Mouse (Mus musculus): ENCODE data around the gene Hsd17b13. TPM values are rescaled to one million over a fixed set of nuclear protein-coding genes. Genes with fewer than 3 reads are reported as not detected.
A peak's percentile ranks its signal among the peaks of the same experiment; 100 is the strongest.

Gene Hsd17b13
- polyA plus RNA-seq, 1 experiment from 2014 or later = 4.8 TPM

DNA sequence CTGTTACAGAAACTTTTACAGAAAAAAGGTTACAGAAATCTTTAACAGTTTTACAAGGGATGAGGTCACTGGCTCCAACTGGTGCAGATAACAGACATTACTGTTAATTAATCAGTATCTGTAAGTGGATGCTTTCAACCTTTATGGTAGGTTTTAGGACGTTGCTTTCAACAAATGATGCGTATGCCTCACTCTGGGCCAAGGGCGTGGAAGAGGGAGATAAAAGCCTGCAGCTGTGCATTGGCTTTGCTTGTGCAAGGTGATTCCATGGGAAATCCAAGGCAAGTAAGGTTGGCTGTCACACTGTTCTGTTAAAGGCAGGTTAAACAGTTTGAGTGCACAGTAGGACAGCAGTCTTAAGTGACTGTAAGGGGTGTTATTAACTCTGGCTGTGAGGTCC is 29.6 kb upstream of the Hsd17b13 start:
- no peaks in the 10 kb centered on the region for H3K27me3 ChIP-seq (replicated peaks)
- no peaks in the 10 kb centered on the region for H3K4me1 ChIP-seq
- H3K36me3 ChIP-seq = no peaks in the 10 kb centered on the region
- 64% methylated on average over 3 of the region's 3 CpGs for WGBS
- no peak for ATAC-seq (ENCODE audit: insufficient read depth, low FRiP score, low read depth)
- H3K27ac ChIP-seq = no peak overlapping the region
- no peak overlapping the region for H3K4me3 ChIP-seq (replicated peaks)
- H3K9me3 ChIP-seq = no peaks in the 10 kb centered on the region
- H3K9ac ChIP-seq = no peak overlapping the region
- no peak overlapping the region for H3K4me2 ChIP-seq

DNA sequence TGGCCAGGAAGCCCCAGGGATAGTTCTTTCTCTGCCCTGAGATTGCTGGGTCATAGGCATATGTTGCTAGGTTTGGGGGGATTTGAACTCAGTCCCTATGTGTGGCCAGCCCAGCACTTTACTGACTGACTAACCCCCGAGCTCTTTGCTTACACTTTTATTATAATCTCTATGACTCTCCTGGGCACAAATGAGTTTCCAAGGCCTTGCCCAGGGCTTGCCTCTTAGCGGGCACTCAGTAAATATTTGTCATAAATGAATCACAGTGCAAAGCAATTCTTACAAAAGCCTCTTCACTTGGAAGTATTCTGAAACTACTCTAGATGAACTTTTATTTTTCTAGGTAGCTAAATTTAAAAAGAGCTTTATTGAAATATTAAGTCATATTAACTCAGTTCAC is 26.7 kb upstream of the Hsd17b13 start:
- Histone ChIP-seq H3K36me3 (no peaks in the 10 kb centered on the region), H3K27ac (no peak overlapping the region), H3K9me3 (no peaks in the 10 kb centered on the region), H3K9ac (no peak overlapping the region), H3K4me3 (replicated peaks) (no peak overlapping the region), H3K4me2 (no peak overlapping the region), H3K27me3 (replicated peaks) (no peaks in the 10 kb centered on the region), H3K4me1 (no peaks in the 10 kb centered on the region)
- WGBS = 60% methylated on average over 2 of the region's 2 CpGs
- no peak for ATAC-seq (ENCODE audit: insufficient read depth, low FRiP score, low read depth)

DNA sequence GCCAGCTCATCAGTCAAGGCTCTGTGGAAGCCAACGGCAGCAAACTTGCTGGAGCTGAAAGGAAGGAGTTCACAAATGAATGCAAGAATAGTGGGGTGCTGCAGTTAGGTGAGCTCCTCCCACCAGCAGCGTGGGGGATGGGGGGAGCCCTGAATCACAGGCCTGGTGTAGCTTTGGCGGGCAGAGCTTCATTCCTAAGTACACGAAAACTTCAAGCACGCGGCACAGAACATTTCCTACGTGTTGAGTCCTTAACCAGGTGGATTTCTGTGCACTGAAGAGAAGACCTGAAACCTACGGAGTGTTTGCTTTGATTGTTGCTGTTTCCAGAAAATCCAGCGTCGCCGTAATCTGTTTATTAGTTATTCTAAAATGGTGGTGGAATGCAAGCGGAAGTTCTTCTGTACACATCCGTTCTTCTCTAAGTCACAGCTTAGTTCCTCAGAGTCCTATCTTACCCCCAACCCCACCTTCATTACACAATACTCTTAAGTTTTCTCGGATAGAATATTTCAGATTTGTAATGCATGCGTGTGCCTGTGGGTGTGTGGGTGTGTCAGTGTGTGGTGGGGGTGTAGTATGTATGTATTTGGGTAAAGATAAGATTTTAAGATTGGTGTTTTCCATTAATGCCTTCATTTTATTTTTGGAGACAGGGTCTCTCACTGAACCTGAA is 26.2 kb upstream of the Hsd17b13 start:
- Histone ChIP-seq H3K9me3 (no peaks in the 10 kb centered on the region), H3K4me1 (no peaks in the 10 kb centered on the region), H3K36me3 (no peaks in the 10 kb centered on the region), H3K27me3 (replicated peaks) (no peaks in the 10 kb centered on the region), H3K4me2 (peak overlapping the region; percentile 36), H3K4me3 (replicated peaks) (no peak overlapping the region), H3K9ac (no peak overlapping the region; the same call in 1 of the 2 replicates), H3K27ac (peak overlapping the region; percentile 9; the same call in 1 of the 2 replicates)
- ATAC-seq (ENCODE audit: insufficient read depth, low FRiP score, low read depth) = no peak
- WGBS = 41% methylated on average over 15 of the region's 15 CpGs

DNA sequence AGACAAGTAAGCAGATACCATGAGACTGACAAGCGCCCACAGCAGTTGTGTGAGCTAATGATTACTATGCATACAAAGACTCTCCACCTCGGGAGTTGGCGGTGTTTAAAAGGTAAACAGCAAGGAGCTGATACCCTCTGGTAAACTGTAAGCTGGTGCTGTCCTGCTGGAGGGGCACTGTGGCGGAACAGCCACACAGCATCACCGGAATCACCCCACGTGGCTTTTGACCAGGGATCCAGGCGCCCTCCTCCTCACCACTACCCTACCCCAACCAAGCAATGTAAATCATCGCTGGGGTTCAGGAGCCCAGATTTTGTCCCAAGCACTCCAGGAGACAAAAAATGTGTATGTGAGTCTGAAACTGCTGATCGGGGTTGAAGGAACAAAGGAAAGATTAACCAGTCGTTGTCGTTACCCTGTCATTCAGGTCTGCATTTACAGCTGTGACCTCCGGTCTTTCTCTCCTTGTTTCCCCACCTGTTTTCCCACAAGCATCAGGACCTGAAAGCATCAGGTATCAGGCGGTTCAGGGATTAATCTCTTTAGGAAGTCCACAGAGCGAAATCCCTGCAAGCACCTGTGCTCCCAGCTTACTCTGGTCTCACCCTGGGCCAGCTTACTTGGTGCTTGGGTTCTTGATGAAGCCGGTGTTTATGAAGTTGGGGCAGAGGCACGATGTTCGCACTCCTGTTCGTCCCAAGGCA is 25.5 kb upstream of the Hsd17b13 start:
- peak; percentile 70 for ATAC-seq (ENCODE audit: insufficient read depth, low FRiP score, low read depth)
- no peaks in the 10 kb centered on the region for H3K27me3 ChIP-seq (replicated peaks)
- 33% methylated on average over 18 of the region's 18 CpGs for WGBS
- H3K9ac ChIP-seq = no peak overlapping the region; the same call in 1 of the 2 replicates
- H3K36me3 ChIP-seq = no peaks in the 10 kb centered on the region
- H3K4me1 ChIP-seq = no peaks in the 10 kb centered on the region
- no peak overlapping the region for H3K4me3 ChIP-seq (replicated peaks)
- H3K4me2 ChIP-seq = peak overlapping the region; percentile 36
- no peaks in the 10 kb centered on the region for H3K9me3 ChIP-seq
- H3K27ac ChIP-seq = peak overlapping the region; percentile 9; the same call in 1 of the 2 replicates

DNA sequence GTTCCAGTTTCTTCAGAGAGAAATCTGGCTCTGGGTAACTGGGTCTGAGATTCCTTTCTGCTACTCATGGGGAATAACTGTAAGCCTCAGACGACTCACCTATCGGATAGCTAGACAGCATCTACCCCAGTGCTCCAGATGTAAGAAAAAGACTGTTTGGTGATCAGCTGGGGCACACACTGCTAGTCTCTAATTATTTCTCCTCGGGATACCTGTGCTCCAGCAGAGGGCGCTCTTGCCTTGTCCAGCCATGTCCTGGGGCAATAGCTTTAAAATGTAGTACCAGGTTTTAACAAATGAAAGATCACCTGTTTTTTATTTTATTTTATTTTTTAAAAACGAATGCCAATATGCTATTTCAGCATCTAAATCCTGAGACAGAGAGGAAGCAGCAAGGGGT is 22.5 kb upstream of the Hsd17b13 start:
- H3K9me3 ChIP-seq = no peaks in the 10 kb centered on the region
- H3K27ac ChIP-seq = no peak overlapping the region
- no peaks in the 10 kb centered on the region for H3K4me1 ChIP-seq
- no peak overlapping the region for H3K4me2 ChIP-seq
- no peaks in the 10 kb centered on the region for H3K36me3 ChIP-seq
- 7% methylated on average over 5 of the region's 5 CpGs for WGBS
- no peak for ATAC-seq (ENCODE audit: insufficient read depth, low FRiP score, low read depth)
- no peaks in the 10 kb centered on the region for H3K27me3 ChIP-seq (replicated peaks)
- H3K9ac ChIP-seq = no peak overlapping the region
- no peak overlapping the region for H3K4me3 ChIP-seq (replicated peaks)

DNA sequence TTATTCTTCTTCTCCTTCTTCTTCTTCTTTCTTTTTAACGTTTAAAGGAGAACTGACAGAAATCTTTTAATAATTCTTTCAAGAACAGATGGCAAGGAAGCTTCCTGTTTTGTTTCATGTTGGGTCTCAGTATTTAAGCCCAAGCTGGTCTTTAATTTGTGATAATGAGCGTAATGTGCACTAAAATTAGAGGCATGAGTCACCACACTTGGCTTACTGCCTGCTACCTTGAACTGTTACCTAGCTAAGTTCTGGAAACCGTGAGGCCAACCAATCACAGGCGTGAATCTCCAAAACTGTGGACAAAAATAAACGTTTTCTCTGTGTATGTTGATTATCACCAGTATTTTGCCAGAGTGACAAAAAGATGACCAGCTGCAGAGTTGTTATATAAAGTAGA is 21.5 kb upstream of the Hsd17b13 start:
- WGBS = 67% methylated on average over 5 of the region's 5 CpGs
- Histone ChIP-seq H3K27ac (no peak overlapping the region), H3K4me3 (replicated peaks) (no peak overlapping the region), H3K36me3 (no peaks in the 10 kb centered on the region), H3K9me3 (no peaks in the 10 kb centered on the region), H3K9ac (no peak overlapping the region), H3K4me2 (no peak overlapping the region), H3K27me3 (replicated peaks) (no peaks in the 10 kb centered on the region), H3K4me1 (no peaks in the 10 kb centered on the region)
- ATAC-seq (ENCODE audit: insufficient read depth, low FRiP score, low read depth) = no peak

DNA sequence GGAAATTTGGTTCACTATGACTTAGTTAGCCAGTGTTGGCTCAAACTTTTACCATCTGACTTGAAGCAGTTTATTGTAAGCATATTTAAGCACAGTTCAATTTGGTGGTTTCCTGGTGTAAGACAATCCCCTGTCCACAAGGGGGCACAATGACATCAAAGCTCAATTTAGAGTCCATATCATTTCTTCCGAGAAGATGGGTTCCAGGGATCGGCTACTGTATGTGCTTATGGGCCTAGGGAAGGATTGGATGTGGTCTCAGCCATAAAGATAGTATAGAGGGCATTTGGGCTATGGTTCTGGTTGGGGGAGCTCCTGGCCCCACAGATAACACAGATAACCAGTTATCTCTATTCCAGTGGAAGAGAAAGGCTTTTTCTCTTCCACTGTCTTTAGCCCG is 18.0 kb upstream of the Hsd17b13 start:
- no peak for ATAC-seq (ENCODE audit: insufficient read depth, low FRiP score, low read depth)
- no peak overlapping the region for H3K27ac ChIP-seq
- H3K36me3 ChIP-seq = no peaks in the 10 kb centered on the region
- WGBS = 59% methylated on average over 3 of the region's 3 CpGs
- H3K9ac ChIP-seq = no peak overlapping the region
- H3K9me3 ChIP-seq = no peaks in the 10 kb centered on the region
- H3K27me3 ChIP-seq (replicated peaks) = no peaks in the 10 kb centered on the region
- H3K4me3 ChIP-seq (replicated peaks) = no peak overlapping the region
- H3K4me1 ChIP-seq = no peaks in the 10 kb centered on the region
- H3K4me2 ChIP-seq = no peak overlapping the region

DNA sequence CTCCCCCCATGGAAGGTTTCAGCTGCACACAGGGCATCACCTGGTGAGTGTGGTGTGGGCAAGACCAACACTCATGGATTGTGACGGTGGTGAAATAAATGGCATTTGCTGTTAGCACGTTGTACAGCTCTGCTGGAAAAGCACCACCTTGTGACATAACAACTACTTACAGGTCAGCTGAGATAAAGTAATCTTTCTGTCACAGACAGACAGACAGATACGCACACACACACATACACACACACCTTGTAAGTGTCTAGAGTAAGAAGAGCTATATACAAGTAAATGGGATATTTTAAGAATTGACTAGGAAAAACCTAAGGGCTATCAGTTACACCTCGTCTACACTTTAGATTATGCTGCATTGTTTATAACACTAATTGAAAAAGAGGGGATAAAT is 17.5 kb upstream of the Hsd17b13 start:
- Histone ChIP-seq H3K9ac (no peak overlapping the region), H3K4me2 (no peak overlapping the region), H3K9me3 (no peaks in the 10 kb centered on the region), H3K4me3 (replicated peaks) (no peak overlapping the region), H3K27me3 (replicated peaks) (no peaks in the 10 kb centered on the region), H3K4me1 (no peaks in the 10 kb centered on the region), H3K36me3 (0 out of 2 replicates have a peak, but pooled peaks cover 2% of the 10 kb centered on the region), H3K27ac (no peak overlapping the region)
- 77% methylated on average over 4 of the region's 4 CpGs for WGBS
- no peak for ATAC-seq (ENCODE audit: insufficient read depth, low FRiP score, low read depth)

DNA sequence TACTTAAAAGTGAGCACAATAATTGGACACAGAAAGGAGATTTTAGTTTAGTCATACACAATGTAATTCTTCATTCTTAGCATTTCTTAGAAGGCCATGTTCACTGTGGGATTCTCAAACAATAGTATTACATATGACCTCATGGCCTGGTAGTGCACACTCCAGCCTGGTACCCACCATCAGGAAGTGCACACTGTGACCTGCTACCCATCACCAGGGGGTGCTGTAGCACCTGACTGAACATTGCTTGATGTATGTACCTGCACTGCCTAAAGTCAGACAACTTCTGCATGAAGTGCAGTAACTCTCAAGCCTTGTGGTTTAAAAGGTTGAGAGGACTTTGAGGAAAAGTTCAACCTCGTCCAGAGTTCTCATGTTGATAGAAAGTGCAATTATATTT is 16.4 kb upstream of the Hsd17b13 start:
- no peak for ATAC-seq (ENCODE audit: insufficient read depth, low FRiP score, low read depth)
- 85% methylated on average over 1 of the region's 1 CpGs for WGBS
- Histone ChIP-seq H3K4me3 (replicated peaks) (no peak overlapping the region), H3K4me1 (no peaks in the 10 kb centered on the region), H3K9me3 (no peaks in the 10 kb centered on the region), H3K9ac (no peak overlapping the region), H3K27me3 (replicated peaks) (no peaks in the 10 kb centered on the region), H3K4me2 (no peak overlapping the region), H3K27ac (no peak overlapping the region), H3K36me3 (0 out of 2 replicates have a peak, but pooled peaks cover 3% of the 10 kb centered on the region)

DNA sequence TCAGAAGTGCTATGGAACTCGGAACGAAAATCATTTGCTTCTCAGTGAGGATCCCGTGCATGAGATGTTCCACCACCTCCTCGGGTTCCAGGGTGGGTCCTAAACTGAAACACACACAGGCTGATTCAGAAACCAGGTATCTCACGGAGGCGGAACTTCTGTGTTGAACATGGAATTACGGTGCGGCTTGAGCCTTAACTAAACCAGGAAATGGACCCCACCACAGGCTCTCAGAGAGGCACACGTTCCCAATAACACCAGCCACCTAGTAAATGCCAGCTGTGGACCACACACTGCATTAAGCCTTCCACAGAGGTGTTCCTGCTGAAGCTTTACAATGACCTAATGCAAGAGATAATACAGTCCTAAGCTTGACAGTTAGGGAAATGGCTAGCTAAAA is 15.6 kb upstream of the Hsd17b13 start:
- H3K9me3 ChIP-seq = no peaks in the 10 kb centered on the region
- no peak overlapping the region for H3K27ac ChIP-seq
- H3K4me3 ChIP-seq (replicated peaks) = no peak overlapping the region
- no peaks in the 10 kb centered on the region for H3K4me1 ChIP-seq
- no peak overlapping the region for H3K9ac ChIP-seq
- 0 out of 2 replicates have a peak, but pooled peaks cover 3% of the 10 kb centered on the region for H3K36me3 ChIP-seq
- no peaks in the 10 kb centered on the region for H3K27me3 ChIP-seq (replicated peaks)
- WGBS = 88% methylated on average over 9 of the region's 9 CpGs
- no peak for ATAC-seq (ENCODE audit: insufficient read depth, low FRiP score, low read depth)
- H3K4me2 ChIP-seq = no peak overlapping the region

DNA sequence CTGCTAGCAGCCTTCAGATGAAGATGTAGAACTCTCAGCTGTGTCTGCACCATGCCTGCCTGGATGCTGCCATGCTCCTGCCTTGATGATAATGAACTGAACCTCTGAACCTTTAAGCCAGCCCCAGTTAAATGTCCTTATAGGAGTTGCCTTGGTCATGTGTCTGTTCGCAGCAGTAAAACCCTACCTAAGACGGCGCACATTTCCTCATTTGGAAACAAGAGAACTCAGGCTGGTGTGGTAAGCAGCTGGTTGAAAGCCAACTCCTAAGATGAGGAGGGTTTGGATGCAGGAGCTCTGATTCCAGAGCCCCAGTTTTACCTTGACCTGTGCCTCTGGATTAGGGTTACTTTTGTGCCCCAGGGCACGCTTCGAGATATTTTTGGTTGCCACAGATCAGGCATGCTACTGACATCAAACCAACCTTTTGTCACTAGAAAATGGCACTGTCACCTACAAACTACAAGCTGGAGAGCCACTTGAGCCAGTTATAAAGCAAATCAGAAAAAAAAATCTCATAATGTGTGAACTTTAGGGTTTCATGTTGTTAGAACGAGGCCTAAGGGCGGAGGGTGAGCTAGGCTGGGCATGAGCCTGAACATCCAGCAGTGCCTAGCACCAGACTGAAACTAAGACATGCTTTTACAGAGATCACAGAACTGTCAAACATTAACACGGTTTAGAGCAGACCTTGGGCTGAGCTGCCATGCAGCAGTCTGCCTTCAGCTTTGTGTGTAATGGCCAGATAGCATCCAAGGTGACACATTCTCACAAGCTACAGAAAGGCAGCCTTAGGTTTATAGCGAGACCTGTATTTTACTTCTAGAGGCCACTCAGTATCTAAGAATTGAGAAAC is 3.7 kb upstream of the Hsd17b13 start:
- H3K27ac ChIP-seq = no peak overlapping the region
- no peaks in the 10 kb centered on the region for H3K27me3 ChIP-seq (replicated peaks)
- WGBS = 78% methylated on average over 9 of the region's 9 CpGs
- H3K9me3 ChIP-seq = no peaks in the 10 kb centered on the region
- H3K4me2 ChIP-seq = no peak overlapping the region
- H3K36me3 ChIP-seq = no peaks in the 10 kb centered on the region
- no peak overlapping the region for H3K9ac ChIP-seq
- H3K4me3 ChIP-seq (replicated peaks) = no peak overlapping the region
- ATAC-seq (ENCODE audit: insufficient read depth, low FRiP score, low read depth) = peak; percentile 78; the same call in 1 of the 2 replicates
- no peaks in the 10 kb centered on the region for H3K4me1 ChIP-seq
